31 mouse cellular contexts compared by ENCODE assay signal in the genomic region with DNA sequence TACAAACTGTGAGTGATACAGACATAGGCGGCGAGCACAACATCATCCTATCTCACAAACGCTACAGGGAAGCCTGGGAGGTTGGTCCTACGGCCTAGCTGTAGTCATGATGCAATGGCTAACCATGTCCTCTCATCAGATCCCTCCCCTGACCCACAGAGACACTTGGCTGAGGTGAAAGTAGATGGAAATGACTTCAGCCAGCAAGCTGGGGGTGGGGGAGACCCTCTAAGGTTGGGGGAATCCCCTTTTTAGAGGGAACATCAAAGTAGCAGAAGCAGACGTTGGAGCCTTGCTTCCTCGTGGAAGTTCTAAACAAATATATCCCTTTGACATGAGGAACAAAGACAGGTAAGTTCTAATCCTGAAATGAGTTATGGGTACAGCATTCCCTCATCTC. TPM values are rescaled to one million over a fixed set of nuclear protein-coding genes. Genes with fewer than 3 reads are reported as not detected.
"Had no signal": no experiment of that assay in that cellular context is flagged by ENCODE, and none has a peak within 500 bp of the region (broad histone marks: within the 10 kb centered on the region; RNA-seq: fewer than 3 reads in every experiment).

No protein-coding gene starts in this region.

- H3K4me2 ChIP-seq: heart, embryonic 11.5 days; heart, embryonic 12.5 days; heart, embryonic 13.5 days; heart, embryonic 15.5 days; hindbrain, embryonic 12.5 days; hindbrain, embryonic 13.5 days; hindbrain, embryonic 14.5 days; hindbrain, embryonic 15.5 days; intestine, embryonic 15.5 days; kidney, embryonic 15.5 days had no signal

- H3K4me1 ChIP-seq: heart, embryonic 12.5 days; heart, embryonic 13.5 days; heart, embryonic 15.5 days; hindbrain, embryonic 12.5 days; intestine, embryonic 15.5 days; kidney, embryonic 15.5 days had no signal

- ATAC-seq: inflammation-experienced regulatory T-cells, adult 6 months; intestine, embryonic 15.5 days; intestine, embryonic 16.5 days; intestine, postnatal 0 days had no signal

- H3K36me3 ChIP-seq: heart, embryonic 13.5 days; heart, embryonic 15.5 days; hindbrain, embryonic 10.5 days; hindbrain, embryonic 12.5 days; intestine, embryonic 15.5 days; kidney, embryonic 15.5 days had no signal

- H3K27ac ChIP-seq: heart, embryonic 10.5 days; heart, embryonic 13.5 days; heart, embryonic 15.5 days; hindbrain, embryonic 10.5 days; hindbrain, embryonic 12.5 days; hindbrain, embryonic 13.5 days; hindbrain, embryonic 14.5 days; hindbrain, embryonic 15.5 days; hindbrain, postnatal 0 days; intestine, embryonic 15.5 days; kidney, embryonic 15.5 days; kidney, postnatal 0 days; layer of hippocampus, adult 2 months had no signal

- H3K4me3 ChIP-seq: heart, embryonic 10.5 days; heart, embryonic 12.5 days; heart, embryonic 13.5 days; heart, embryonic 15.5 days; hindbrain, embryonic 10.5 days; hindbrain, embryonic 12.5 days; hindbrain, embryonic 13.5 days; hindbrain, embryonic 15.5 days; intestine, embryonic 15.5 days; kidney, embryonic 15.5 days; layer of hippocampus, adult 2 months had no signal

- H3K27me3 ChIP-seq: heart, embryonic 12.5 days; hindbrain, embryonic 12.5 days; hindbrain, embryonic 15.5 days; intestine, embryonic 15.5 days; kidney, embryonic 15.5 days had no signal

- DNase-seq: kidney, postnatal 4 days; layer of hippocampus, adult 9-11 months; layer of hippocampus, postnatal 36 days had no signal

- H3K9ac ChIP-seq: heart, embryonic 12.5 days; heart, embryonic 13.5 days; heart, embryonic 15.5 days; hindbrain, embryonic 12.5 days; hindbrain, embryonic 13.5 days; hindbrain, embryonic 14.5 days; hindbrain, embryonic 15.5 days; intestine, embryonic 15.5 days; kidney, embryonic 15.5 days had no signal

- H3K9me3 ChIP-seq: intestine, embryonic 15.5 days; kidney, embryonic 15.5 days had no signal

RNA-seq across cellular contexts. Expression of a gene that starts 22.6 kb away (rescaled TPM):
- total RNA-seq: layer of hippocampus, adult 18-20 months had no signal

RNA-seq across cellular contexts. Expression of a gene that starts 27.1 kb away (rescaled TPM):
- total RNA-seq: heart, postnatal 14 days; heart, postnatal 25 days; heart, postnatal 36 days; hindbrain, postnatal 0 days; layer of hippocampus, adult 18-20 months; layer of hippocampus, adult 2 months; layer of hippocampus, adult 8-10 months; layer of hippocampus, postnatal 10 days; layer of hippocampus, postnatal 25 days; layer of hippocampus, postnatal 36 days had no signal
- polyA plus RNA-seq: hindbrain, embryonic 11.5 days; hindbrain, embryonic 14.5 days; kidney, adult 2 months; large intestine, adult 2 months had no signal
